Mouse (Mus musculus) brain, embryonic 14.5 days (tissue): ENCODE measurements around the gene Gm20662. TPM values are rescaled to one million over a fixed set of nuclear protein-coding genes. Genes with fewer than 3 reads are reported as not detected.

Experiments
- DNase-seq: peaks from one replicate; pipeline ENCODE4 v3.0.0-alpha.2; 2011; ENCODE audit warnings: low read depth
- CTCF ChIP-seq: fragments of 200-500 bp; IDR thresholded peaks from 2 replicates; pipeline ENCODE4 v1.5.1; 2012; ENCODE audit warnings: inconsistent platforms, mild to moderate bottlenecking, moderate library complexity, borderline replicate concordance; ENCODE audit not compliant: insufficient read depth, insufficient read length; ENCODE audit errors: extremely low read depth
- POLR2A ChIP-seq: fragments of 200-500 bp; IDR thresholded peaks from 2 replicates; pipeline ENCODE4 v1.6.1; 2012; ENCODE audit warnings: mild to moderate bottlenecking, inconsistent platforms, borderline replicate concordance; ENCODE audit not compliant: poor library complexity, insufficient read depth, insufficient read length, severe bottlenecking; ENCODE audit errors: extremely low read depth
- polyA plus RNA-seq: library from polyadenylated mRNA; depleted of rRNA; stranded (reverse); fragments of >200 nt; gene quantifications from 2 replicates; pipeline ENCODE4 v1.2.3, GENCODE M21; 2012; rRNA removed

Gm20662 gene
- polyA plus RNA-seq, 1 experiment = 2.3 TPM

DNA sequence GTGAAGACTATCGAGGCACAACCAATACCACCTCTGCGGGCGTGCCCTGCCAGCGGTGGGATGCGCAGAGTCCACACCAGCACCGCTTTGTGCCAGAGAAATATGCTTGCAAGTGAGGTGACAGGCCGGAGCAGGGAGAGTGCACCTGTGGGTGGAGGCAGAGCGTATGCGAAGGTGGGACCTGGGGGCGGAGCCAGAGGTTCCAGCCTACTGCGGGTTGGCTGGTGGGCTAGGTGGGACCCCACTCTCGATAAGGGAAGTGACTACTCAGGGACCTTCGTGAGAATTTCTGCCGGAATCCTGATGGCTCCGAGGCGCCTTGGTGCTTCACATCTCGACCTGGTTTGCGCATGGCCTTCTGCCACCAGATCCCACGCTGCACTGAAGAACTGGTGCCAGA lies 86.4 kb downstream of the Gm20662 start:
- no peak for TF ChIP-seq POLR2A
- no peak for TF ChIP-seq CTCF
- DNase-seq = no peak

GRCm38 (mm10) chr9:108082988-108083431 lies 86.9 kb downstream of the Gm20662 start, which contains the start of gene Rnf123:
Rnf123 (minus strand) TSS chr9:108083346.
- DNase-seq = no peak
- TF ChIP-seq POLR2A = no peak
- no peak for TF ChIP-seq CTCF

GRCm38 (mm10) chr9:108083561-108083960 lies 87.4 kb downstream of the Gm20662 start:
- TF ChIP-seq POLR2A (no peak), CTCF (no peak)
- no peak for DNase-seq

DNA sequence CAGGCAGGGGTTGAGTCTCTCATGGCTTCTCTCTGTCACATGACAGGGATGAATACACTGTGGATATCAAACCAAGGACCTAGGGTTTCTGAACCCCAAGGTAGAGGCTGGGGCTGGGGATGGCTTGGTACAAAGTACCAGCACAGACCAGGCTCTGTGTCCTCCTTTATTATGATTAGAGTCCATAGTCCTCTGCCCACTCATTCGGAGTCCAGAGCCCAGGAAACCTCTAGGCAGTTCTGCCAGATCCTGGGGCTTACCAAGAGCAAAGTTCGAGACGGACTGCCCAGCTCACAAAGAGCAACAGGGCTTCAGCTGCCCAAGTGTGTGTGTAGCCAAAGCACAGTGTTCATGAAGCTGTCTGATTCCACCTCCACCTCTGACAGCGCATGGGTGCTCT lies 89.1 kb downstream of the Gm20662 start:
- TF ChIP-seq CTCF (no peak), POLR2A (no peak)
- no peak for DNase-seq

GRCm38 (mm10) chr9:108090611-108091120 lies 94.5 kb downstream of the Gm20662 start:
- no peak for DNase-seq
- TF ChIP-seq CTCF (no peak), POLR2A (no peak)

DNA sequence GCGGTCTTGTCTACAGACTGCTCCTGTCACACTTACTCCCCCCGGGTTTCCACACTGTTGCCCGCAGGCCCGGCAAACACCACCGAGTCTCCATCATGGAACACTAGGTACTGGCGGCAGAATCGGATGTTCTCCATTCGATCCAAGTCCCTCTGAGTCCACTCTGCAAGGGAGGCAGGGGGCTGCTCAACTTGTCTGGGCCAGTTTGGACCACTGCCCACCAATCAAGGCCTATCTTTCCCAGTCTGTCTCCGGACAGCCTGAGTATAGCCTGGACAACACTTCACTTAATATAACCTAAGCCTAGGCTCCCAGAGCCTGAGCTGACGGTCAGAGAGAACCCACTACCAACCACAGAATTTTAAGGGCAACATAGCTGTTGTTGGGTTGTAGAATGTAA lies 97.4 kb downstream of the Gm20662 start:
- DNase-seq = no peak

DNA sequence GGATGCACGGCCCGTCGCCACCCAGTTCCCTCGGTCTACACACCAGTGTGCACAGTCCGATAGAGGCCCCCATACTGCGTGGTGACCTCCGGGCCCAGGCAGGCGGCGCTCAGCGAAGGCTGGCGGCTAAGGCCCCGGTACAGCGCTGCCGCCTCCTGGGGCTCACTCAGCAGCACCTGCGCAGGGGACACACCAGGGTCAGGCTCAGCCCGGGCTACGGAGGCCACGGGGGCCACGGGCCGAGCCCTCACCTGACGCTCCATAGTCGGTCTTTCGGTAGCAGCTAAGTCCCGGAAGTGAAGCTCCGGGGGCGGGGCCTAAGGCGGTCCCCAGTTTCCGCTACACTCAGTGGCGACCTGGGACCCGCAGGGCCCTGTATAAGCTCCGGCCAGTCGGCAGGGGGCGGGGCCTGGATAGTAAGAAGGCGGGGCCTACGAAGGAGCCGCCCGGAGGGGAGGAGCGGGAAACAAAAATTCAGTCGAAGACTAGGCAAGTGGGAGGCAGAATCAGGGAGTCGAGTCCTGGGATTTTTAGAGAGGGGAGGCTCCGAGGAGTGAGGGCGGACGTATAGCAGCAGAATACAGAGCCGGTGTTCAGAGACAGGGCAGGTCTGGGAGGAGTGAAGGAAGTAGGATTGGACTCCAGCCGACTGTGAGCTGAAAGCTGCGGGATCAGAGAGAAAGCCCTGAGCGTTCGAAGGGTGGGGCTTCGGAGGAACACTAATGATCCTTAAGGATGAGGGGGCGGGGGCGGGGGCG lies 98.2 kb downstream of the Gm20662 start, which contains the start of gene Apeh:
Gene Apeh (minus strand): TSS at position 423 of the 758 bp plus-strand sequence.
- no peak for TF ChIP-seq CTCF
- TF ChIP-seq POLR2A = peak; percentile 4; the same call in 1 of the 2 replicates
- peak; percentile 96 for DNase-seq

More for the DNA sequence above, 97.4 kb downstream of the Gm20662 start:
- TF ChIP-seq CTCF = no peak
- no peak for TF ChIP-seq POLR2A

Other genes starting within 250 kb of the Gm20662 start
- gene Rbm5, start 225.4 kb upstream of the Gm20662 start, polyA plus RNA-seq = 183 and 228 TPM in 2 replicates
- 82.3 and 90.4 TPM in 2 replicates for gene Rbm6, start 123.1 kb upstream of the Gm20662 start, polyA plus RNA-seq
- gene Mon1a, start 108.2 kb upstream of the Gm20662 start, polyA plus RNA-seq = 31.5 and 37.2 TPM in 2 replicates
- gene Mst1r, start 89.5 kb upstream of the Gm20662 start, polyA plus RNA-seq = 4.2 and 6.5 TPM in 2 replicates
- not detected in 2 replicates for gene Actl11, start 67.9 kb upstream of the Gm20662 start, polyA plus RNA-seq
- 40.3 and 70.1 TPM in 2 replicates for gene Camkv, start 60.7 kb upstream of the Gm20662 start, polyA plus RNA-seq
- 6.9 and 7.8 TPM in 2 replicates for gene Traip, start 46.2 kb upstream of the Gm20662 start, polyA plus RNA-seq
- 4.3 and 5.8 TPM in 2 replicates for gene Uba7, start 20.8 kb upstream of the Gm20662 start, polyA plus RNA-seq
- 1.3 and 1.7 TPM in 2 replicates for gene Gm20661, start 13.3 kb upstream of the Gm20662 start, polyA plus RNA-seq
- 13.3 and 14.6 TPM in 2 replicates for gene Inka1, start 10.5 kb upstream of the Gm20662 start, polyA plus RNA-seq
- gene Cdhr4, start 3.9 kb upstream of the Gm20662 start, polyA plus RNA-seq = 6.1 and 6.7 TPM in 2 replicates
- gene Ip6k1, start 6.2 kb downstream of the Gm20662 start, polyA plus RNA-seq = 163 and 198 TPM in 2 replicates
- 15.7 and 16.8 TPM in 2 replicates for gene Gmppb, start 52.9 kb downstream of the Gm20662 start, polyA plus RNA-seq
- gene Amigo3, start 56.8 kb downstream of the Gm20662 start, polyA plus RNA-seq = 3.6 and 4.0 TPM in 2 replicates
- gene Mst1, start 84.1 kb downstream of the Gm20662 start, polyA plus RNA-seq = 0.08 and 0.10 TPM in 2 replicates
- gene Rnf123, start 87.0 kb downstream of the Gm20662 start, polyA plus RNA-seq = 93.3 and 93.5 TPM in 2 replicates
- 65.1 and 81.4 TPM in 2 replicates for gene Apeh, start 98.3 kb downstream of the Gm20662 start, polyA plus RNA-seq
- gene Bsn, start 194.0 kb downstream of the Gm20662 start, polyA plus RNA-seq = 18.7 and 40.0 TPM in 2 replicates